Mouse (Mus musculus): ENCODE measurements at regions not wholly inside any gene's neighbourhood (a gene's known extent, or its start where the extent isn't known, plus 50 kb on each side); places are given as distances from the start of the nearest gene placed in this dataset.

DNA sequence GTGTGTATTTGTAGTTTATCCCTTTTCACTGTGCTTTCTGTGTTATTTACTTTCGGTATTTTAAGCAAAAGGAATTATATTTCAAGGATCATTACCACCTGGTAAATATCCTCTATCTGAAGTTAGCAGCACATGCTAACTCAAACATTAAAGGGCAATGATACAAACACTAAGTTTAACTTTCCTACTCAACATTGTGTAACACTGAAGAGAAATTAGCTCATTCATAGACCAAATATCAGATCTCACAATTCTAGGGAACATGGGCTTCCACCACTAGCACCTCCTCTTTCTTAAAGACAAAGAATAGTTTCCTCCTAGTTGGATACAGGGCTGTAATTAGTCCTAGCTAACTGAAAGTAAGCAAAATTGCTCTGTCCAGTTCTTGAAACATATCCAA is 377.4 kb downstream of the Kcnj2 start:
- intact Hi-C loops (cut with DNase I), result loop anchor here (10.0 kb wide), 2 partner anchors 909 to 939 kb away; no protein-coding TSS in a partner anchor

DNA sequence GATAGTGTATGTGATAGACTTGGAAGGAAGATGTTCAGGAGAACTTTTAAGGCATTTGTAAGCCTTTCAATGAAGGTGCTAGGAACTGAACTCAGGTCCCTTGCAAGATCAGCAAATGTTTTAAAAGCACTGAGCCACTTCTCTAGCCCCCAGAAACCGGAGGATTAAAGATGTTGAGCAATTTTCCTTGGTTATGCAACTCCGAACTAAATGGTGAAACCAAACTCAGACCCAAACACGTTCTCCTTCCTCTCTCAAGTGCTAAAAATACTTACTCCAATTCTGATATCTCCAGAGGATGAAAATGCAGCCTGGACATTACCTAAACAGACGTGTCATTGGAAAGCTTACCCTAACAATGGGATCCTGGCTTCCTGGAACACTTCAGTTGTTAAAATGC is 378.8 kb downstream of the Kcnj2 start:
- intact Hi-C loops (cut with DNase I), result loop anchor here (5.0 to 10.0 kb wide), 4 partner anchors 377 to 940 kb away; partner anchors contain the start of gene Kcnj2

DNA sequence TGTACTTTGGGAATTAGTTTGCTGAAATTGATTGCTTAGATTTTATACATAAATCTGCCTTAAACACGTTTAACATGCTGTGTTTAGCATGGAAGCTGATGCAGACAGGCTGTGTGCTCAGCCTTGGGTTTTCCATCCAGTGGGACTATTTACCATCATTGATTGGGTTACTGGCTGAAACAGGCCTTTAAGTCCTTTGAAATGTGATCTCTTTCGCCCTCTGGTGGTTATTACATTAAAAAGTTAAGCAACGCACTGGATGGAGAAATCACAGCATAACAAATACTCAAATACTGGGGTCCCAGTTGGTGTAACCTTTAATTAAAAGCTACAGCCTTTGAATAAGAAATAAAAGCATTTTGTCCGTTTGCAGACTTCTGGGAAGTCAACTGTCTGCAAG is 379.8 kb downstream of the Kcnj2 start:
- intact Hi-C loops (cut with DNase I), result loop anchor here (5.0 to 10.0 kb wide), 4 partner anchors 378 to 941 kb away; partner anchors contain the start of gene Kcnj2

DNA sequence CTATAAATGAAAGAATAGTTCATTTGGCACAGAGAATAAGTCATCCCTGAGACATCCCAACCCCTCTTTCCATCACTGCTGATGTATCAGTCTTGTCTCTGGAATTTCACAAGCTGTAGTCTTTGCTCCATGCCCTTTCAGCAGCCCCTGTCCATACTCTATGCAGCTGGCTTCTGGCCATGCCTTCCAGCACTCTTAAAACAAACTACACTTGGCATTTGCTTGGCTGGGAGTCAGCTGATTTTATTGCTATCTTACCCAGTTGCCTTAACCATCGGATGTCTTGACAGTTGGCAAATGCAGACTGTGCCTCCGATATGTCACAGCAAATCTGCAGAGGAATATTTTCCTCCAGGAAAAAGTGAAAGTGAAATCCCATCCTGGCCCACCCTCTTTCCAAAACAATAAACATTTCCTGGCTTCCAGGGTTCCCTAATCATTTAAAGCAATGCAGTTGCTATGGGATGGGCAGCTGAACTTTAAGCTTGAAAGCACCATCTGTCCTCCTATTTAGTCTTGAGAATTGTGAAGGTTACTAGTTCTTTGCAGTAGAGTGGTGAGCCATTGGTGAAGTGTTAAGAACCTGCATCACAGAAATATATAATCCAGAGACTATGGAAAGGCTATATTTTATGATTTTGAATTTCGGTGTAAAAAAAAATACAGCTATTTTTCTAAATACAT is 385.0 kb downstream of the Kcnj2 start:
- intact Hi-C loops (cut with DNase I), result no loop called here

DNA sequence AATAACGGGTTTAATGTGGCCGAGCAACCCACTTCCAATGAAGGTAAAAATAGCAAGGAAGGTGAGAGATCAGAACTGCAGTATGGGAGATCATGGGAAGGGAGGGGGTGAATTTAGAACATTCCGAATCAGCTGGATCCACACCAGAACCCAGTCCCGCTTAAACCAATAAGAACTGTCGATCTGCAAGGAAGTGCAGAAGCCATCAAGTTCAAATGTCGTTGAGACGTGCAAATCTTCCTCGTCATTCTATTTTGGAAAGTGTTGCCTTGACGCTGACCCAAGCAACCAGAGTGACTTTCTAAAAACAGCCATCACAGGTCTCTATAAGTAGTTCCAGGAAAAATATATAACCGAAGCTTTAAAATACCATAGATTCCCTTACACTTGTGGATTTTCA is 394.1 kb downstream of the Kcnj2 start:
- intact Hi-C loops (cut with DNase I), result no loop called here

DNA sequence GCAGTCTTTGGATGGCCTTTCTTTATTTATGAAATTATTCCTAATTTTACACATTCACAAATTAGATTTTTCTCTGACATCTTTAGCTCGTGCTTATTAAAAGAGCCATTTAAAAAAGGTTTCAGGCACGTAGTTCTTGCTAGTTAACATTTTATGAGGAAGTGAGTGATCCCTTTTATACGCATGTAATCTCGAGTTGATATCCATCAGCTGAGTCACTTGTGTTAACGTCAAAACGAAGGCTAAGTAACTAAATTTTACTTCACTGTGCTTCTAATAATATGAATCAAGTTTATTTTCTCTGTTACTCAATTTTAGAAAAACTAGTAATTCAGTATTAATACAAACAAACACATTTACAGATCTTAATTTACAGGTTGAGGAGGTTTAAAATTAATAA is 419.0 kb downstream of the Kcnj2 start:
- intact Hi-C loops (cut with DNase I), result no loop called here

DNA sequence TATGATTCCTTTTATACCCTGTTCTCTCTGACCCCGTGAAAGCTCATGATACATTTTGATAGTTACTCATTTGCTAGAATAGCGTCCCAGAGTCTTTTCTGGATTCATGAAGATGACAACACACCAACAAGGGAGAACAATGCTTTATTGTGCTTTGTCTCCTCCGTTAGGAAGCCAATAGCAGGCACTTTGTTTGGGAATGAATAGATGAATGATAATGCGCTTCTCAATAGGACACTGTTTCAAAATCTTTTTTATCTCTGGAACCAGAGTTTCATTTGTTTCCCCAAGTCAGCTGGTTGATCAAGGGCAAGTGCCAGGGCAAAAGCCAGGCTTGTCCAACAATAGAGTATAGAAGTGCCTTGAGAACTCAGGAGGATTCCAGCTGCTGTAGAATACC is 446.5 kb downstream of the Kcnj2 start:
- intact Hi-C loops (cut with DNase I), result no loop called here

DNA sequence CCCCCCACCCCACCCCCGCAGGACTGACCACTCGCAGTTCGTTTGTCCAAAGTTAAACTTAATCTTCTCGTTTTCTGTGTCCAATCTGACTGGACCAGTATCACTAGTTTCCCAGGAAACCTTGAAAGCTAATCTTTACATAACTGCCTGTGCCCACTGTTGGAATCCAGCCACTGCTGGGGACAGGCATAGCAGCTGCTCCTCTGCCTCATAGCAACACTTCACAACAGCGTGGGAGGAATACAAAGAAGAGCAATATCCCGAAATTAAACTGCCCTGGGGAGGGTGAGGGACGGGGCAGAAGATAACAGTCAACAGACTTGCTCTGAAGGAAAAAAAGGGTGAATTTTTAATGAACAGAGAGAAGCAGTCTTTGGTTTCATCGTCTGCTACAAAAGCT is 456.8 kb downstream of the Kcnj2 start:
- intact Hi-C loops (cut with DNase I), result loop anchor here (10.0 kb wide), 3 partner anchors 478 to 988 kb away; no protein-coding TSS in a partner anchor

DNA sequence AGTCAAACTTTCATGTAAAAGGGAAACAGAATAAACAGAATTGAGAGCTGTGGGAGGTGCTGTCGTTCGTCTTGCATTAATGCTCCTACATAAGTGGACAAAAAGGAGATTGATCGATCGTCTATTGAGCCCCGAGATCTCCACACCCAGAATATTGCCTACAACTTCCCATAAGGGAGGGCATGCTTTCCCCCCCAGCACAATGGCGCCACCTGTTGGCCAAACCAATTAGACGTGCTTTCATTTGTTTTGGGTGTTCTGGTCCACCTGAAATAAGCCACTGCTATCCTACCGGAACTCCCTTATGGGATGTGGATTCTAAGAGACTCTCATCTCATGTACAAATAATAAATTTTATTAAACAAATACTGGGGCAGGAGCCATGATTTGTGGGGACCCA is 457.5 kb downstream of the Kcnj2 start:
- intact Hi-C loops (cut with DNase I), result loop anchor here (10.0 kb wide), 3 partner anchors 479 to 989 kb away; no protein-coding TSS in a partner anchor

DNA sequence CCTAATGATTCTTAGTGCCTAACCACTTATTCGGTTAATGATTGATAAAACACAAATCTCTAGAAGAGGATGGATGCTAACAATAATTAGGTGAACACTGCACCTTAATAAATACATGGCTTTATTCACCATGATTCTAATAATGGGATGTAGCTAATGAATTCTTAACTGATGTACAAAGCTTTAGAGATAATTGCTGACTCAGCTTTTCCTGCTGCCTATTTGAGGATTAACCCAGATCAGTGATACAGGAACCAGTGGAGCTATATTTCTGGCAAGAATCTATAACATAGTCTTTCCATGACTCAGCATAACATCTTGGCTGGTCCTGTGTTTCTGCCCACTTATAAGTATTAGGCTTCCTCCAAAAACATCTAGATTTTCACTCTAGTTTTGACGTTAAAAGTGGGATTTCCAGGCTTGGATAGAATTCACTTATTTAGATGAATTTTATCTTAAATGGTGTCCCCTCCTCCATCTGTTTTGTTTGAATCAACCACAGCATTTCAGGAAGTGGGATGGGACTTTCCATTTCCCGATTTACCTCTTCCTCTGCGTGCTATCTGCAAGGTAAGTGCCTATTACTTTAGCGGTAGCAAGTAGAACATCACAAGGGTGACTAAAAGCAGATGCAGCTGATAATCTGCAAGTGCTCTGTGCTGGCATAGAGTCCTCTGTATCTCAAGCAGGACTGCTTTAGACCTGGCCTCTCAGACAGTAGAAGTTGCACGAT is 460.2 kb downstream of the Kcnj2 start:
- intact Hi-C loops (cut with DNase I), result loop anchor here (10.0 kb wide), 3 partner anchors 481 to 991 kb away; no protein-coding TSS in a partner anchor

DNA sequence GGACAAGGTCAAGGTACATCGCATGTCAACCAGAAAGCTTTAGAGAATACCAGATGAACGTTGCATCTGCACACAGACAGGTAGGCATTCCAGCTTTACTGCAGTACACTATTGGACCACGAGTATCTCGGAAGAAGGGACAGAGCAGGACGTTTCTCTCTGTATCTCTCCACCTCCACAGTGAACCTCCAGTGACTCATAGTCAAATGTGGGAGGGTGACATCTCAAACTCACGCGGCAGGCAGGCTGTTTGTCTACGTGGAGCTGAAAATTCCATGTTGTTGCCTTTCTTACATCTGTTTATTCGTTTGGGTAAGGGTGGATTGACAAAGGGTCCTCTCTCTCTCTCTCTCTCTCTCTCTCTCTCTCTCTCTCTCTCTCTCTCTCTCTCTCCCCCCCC is 463.6 kb downstream of the Kcnj2 start:
- intact Hi-C loops (cut with DNase I), result loop anchor here (10.0 kb wide), 3 partner anchors 485 to 995 kb away; no protein-coding TSS in a partner anchor

DNA sequence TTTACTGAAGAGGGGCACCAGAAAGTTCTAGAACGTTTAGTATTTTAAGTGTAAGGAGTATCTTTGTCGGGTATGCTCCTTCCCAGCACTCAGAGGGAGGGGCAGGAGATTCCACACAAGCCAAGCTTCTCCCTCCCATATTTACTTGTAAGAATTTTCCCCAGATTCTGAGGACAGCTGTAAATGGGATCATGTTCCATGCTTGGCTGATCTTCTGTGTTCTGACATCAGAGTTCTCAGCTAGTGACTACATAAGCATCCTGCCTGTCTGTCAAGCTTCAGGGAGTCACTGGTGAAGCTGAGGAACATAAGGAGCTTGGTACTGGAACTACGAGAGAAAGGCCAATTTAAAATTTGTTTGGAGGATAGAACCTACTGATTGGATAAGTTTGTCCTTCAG is 464.9 kb downstream of the Kcnj2 start:
- intact Hi-C loops (cut with DNase I), result loop anchor here (10.0 kb wide), 1 partner anchor 574 kb away; no protein-coding TSS in a partner anchor

DNA sequence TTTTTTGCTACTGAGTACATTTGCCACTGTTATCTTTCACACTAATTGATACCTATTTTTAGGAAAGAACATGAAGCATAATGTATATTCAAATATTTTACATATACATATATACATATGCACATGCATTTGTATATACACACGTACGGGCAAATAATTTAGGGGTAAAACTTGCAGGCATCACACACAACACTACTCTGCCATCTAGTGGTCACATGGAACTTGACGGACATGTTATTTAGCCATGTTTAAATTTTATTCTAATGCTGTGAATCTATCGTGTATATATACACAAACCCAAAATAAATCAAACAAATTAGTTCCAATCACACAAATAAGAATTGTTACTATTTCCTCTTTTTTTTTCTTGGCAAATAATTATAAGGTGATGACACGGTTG is 466.5 kb downstream of the Kcnj2 start:
- intact Hi-C loops (cut with DNase I), result loop anchor here (10.0 kb wide), 1 partner anchor 572 kb away; no protein-coding TSS in a partner anchor

DNA sequence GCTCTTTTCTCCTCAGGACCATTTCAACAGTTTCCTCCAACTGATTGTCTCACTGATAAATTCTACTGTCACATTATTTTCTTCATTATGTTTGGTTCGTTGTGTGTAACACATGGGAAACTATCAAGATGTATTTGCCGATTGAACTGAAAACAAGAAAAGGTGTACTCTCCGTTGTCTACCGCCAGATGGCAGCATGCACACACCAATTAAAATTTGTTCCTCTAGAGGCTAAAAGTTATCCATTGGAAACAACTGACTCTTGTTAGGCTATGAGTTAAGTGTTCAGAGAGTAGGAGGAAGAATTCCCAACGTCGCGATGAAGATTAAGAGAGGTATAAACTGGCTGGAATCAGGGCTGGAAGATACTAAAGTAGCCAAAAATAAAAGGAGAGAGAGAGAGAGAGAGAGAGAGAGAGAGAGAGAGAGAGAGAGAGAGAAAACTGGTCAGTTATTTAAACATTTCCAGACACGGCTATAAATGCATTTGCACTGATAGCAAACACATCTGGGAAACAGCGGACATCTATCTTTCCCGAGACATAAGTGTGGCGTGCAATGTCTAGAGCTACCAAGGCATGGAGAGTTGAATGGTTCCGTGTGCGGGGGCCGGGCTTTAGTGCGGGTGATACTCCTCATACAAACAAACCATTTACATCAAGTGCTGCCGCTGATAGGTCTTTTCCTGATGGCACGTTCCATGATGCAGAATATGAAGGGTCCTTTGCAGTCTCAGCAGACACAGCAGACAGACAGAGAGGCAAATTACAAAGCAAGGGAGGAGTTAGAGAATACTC is 470.3 kb downstream of the Kcnj2 start:
- intact Hi-C loops (cut with DNase I), result loop anchor here (5.0 to 10.0 kb wide), 3 partner anchors 569 to 1626 kb away; no protein-coding TSS in a partner anchor

DNA sequence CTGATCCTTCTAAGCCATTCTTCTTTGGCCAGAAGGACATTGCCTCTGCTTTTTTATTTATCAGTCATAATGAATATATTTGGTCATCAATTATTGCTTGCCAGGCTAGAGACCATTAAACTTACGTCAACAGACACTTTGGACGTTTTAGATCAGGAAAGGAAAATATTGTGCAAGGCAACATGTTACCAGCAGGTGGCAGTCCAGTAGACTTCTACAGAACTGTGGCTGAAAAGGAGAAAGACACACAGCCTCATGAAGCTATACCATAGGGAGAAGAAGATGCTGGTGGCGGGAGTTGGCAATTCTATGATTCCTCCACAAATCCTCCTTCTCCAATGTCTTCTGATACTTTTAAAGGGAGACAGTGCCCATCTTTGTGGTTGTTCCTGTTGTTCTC is 471.7 kb downstream of the Kcnj2 start:
- intact Hi-C loops (cut with DNase I), result loop anchor here (5.0 to 10.0 kb wide), 3 partner anchors 567 to 1625 kb away; no protein-coding TSS in a partner anchor

DNA sequence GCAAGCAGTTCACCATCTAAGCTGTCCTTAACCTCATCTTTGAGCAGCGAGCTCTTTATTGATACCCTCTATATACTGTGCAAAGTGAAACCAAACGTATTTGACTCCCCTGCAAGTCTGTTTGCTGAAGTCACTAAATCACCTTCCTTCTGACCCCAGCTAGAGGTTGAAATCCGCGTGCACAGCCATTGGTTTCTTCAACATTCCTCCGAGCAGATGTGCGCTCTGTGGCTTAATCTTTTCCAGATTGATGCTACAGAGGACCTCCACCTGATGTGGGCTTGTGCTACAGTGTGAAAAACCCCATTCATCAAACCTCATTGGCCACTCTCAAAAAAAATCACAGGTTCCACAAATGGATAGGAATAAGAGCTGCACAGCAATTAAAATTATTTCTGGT is 474.0 kb downstream of the Kcnj2 start:
- intact Hi-C loops (cut with DNase I), result loop anchor here (5.0 to 10.0 kb wide), 3 partner anchors 565 to 1622 kb away; no protein-coding TSS in a partner anchor

DNA sequence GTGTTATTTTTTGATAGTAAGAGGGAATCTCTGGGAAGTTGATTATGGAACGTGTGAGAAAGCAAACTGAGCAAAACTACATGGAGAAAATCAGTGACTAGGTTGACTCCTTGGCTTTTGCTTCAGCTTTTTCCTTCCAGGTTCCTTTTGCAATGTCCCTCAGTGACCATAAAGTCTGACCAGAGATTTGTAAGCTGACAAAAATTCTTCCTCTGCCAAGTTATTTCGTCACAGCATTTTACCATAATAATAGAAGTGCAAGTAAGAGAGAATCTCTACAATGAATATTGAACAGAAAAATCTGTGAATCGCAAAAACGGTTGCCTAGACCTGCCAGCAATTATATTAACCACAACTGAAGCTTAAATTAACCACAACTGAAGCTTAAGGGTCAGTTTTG is 479.3 kb downstream of the Kcnj2 start:
- intact Hi-C loops (cut with DNase I), result no loop called here

DNA sequence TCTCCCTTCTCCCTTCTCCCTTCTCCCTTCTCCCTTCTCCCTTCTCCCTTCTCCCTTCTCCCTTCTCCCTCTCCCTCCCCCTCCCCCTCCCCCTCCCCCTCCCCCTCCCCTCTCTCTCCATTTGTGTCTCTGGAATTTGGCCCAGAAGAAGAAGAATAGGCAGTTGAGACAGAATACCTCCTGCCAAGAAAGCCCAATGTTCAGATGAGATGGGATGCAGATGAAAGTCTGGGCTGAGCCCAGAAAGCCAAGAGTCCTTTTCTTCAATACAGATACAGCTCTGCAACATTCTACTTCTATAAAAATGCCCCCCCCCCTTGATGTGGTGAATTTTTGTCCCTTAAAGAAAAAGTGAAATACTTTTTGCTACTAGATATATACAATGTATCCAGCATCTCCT is 489.2 kb downstream of the Kcnj2 start:
- intact Hi-C loops (cut with DNase I), result no loop called here

DNA sequence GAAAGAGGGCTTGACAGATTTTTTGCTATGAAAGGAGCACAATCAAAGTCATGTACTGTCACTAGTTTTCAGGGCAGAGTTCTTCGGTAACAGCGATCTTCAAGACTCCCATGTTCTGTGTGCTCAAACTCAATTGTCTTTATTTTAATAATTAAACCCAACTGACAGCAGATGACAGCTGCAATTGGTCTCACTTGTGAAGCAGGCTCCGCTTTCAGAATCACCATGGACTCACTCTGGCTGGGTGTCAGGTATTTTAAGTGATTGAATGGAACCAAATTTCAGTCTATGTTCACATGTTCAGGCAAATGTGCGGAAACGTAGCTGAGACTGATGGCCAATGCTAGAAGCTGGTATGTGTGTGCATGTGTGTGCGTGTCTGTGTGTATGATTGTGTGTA is 489.7 kb downstream of the Kcnj2 start:
- intact Hi-C loops (cut with DNase I), result no loop called here

DNA sequence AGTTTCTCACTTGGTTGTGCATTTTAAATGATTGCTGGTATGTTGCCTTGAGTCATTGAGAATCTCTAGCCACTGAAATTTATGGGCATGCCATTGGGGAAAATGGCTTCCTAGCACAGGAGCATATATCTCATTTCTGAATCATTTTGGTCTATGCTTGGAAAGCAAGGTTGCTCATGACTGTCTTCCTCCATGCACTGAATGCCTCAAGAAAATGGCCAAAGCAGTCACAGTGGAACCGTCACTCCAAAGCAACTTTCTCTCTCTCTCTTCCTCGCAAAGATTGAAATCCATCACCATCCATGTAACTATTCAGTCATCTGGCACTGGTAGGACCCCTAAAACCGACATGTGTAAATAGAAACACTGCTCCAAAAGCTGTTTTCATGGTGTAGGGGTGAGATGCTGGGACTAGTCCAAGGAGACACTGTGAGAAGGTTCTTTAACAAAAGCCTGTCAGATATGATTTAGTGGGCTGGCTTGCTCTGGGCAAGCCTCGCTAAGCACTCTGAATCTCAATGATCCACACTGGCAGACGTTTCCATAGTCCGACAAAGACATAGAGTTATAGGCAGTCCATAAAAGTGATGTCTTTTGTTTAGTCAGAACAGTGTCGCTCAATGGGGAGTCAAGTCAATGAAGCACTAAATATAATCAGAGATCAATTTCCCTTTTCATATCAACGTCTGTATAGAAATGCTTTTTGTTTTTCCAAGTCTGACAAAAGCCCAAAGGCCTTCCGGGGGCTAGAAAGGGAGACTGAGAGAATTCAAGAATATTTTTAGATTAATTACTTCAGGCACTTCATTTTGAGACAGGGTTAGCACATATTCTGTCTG is 492.6 kb downstream of the Kcnj2 start:
- intact Hi-C loops (cut with DNase I), result no loop called here
